Mouse (Mus musculus): ENCODE results near the gene Txnrd2. TPM values are rescaled to one million over a fixed set of nuclear protein-coding genes. Genes with fewer than 3 reads are reported as not detected.

Gene Txnrd2
- polyA plus RNA-seq, 1 experiment from 2014 or later = 24.8 TPM

- 80% methylated on average over 7 of the region's 7 CpGs for WGBS
- Histone ChIP-seq H3K36me3 (ENCODE audit: control insufficient read depth, insufficient read depth, low read length) (no peaks in the 10 kb centered on the region; the same call in 1 of the 2 replicates), H3K9ac (ENCODE audit: low read length) (peak overlapping the region; percentile 8; the same call in 1 of the 2 replicates), H3K4me2 (ENCODE audit: low read depth, low read length, severe bottlenecking) (no peak overlapping the region), H3K27ac (ENCODE audit: low read depth, low read length) (no peak overlapping the region), H3K4me3 (ENCODE audit: low read depth, low read length) (no peak overlapping the region), H3K9me3 (ENCODE audit: control insufficient read depth, low read length) (no peaks in the 10 kb centered on the region), H3K27me3 (ENCODE audit: control insufficient read depth, insufficient read depth, low read length) (no peaks in the 10 kb centered on the region), H3K4me1 (replicated peaks; ENCODE audit: control insufficient read depth, insufficient read depth, low read length) (peaks cover 52% of the 10 kb centered on the region)
- ATAC-seq (replicated peaks; ENCODE audit: low FRiP score) (no peak), DNase-seq (ENCODE audit: low spot score) (no peak)
These were observed 42.0 kb upstream of the Txnrd2 start for GRCm38 (mm10) chr16:18384211-18384610.

GRCm38 (mm10) chr16:18384659-18385058, 41.5 kb upstream of the Txnrd2 start:
- Histone ChIP-seq H3K4me1 (replicated peaks; ENCODE audit: control insufficient read depth, insufficient read depth, low read length) (peaks cover 48% of the 10 kb centered on the region), H3K9me3 (ENCODE audit: control insufficient read depth, low read length) (no peaks in the 10 kb centered on the region), H3K27me3 (ENCODE audit: control insufficient read depth, insufficient read depth, low read length) (no peaks in the 10 kb centered on the region), H3K27ac (ENCODE audit: low read depth, low read length) (no peak overlapping the region), H3K4me3 (ENCODE audit: low read depth, low read length) (no peak overlapping the region), H3K36me3 (ENCODE audit: control insufficient read depth, insufficient read depth, low read length) (no peaks in the 10 kb centered on the region; the same call in 1 of the 2 replicates), H3K4me2 (ENCODE audit: low read depth, low read length, severe bottlenecking) (no peak overlapping the region), H3K9ac (ENCODE audit: low read length) (no peak overlapping the region)
- ATAC-seq (replicated peaks; ENCODE audit: low FRiP score) (no peak), DNase-seq (ENCODE audit: low spot score) (no peak)
- 64% methylated on average over 8 of the region's 8 CpGs for WGBS

GRCm38 (mm10) chr16:18385411-18385810, 40.8 kb upstream of the Txnrd2 start:
- H3K27ac ChIP-seq (ENCODE audit: low read depth, low read length) = no peak overlapping the region
- no peaks in the 10 kb centered on the region for H3K9me3 ChIP-seq (ENCODE audit: control insufficient read depth, low read length)
- ATAC-seq (replicated peaks; ENCODE audit: low FRiP score) (no peak), DNase-seq (ENCODE audit: low spot score) (no peak)
- no peak overlapping the region for H3K4me3 ChIP-seq (ENCODE audit: low read depth, low read length)
- 67% methylated on average over 5 of the region's 5 CpGs for WGBS
- H3K9ac ChIP-seq (ENCODE audit: low read length) = no peak overlapping the region
- no peaks in the 10 kb centered on the region; the same call in 1 of the 2 replicates for H3K36me3 ChIP-seq (ENCODE audit: control insufficient read depth, insufficient read depth, low read length)
- H3K4me1 ChIP-seq (replicated peaks; ENCODE audit: control insufficient read depth, insufficient read depth, low read length) = peaks cover 40% of the 10 kb centered on the region
- H3K27me3 ChIP-seq (ENCODE audit: control insufficient read depth, insufficient read depth, low read length) = no peaks in the 10 kb centered on the region
- H3K4me2 ChIP-seq (ENCODE audit: low read depth, low read length, severe bottlenecking) = no peak overlapping the region

- H3K4me2 ChIP-seq (ENCODE audit: low read depth, low read length, severe bottlenecking) = no peak overlapping the region
- H3K9me3 ChIP-seq (ENCODE audit: control insufficient read depth, low read length) = no peaks in the 10 kb centered on the region
- no peak for ATAC-seq (replicated peaks; ENCODE audit: low FRiP score)
- peaks cover 30% of the 10 kb centered on the region for H3K4me1 ChIP-seq (replicated peaks; ENCODE audit: control insufficient read depth, insufficient read depth, low read length)
- H3K27ac ChIP-seq (ENCODE audit: low read depth, low read length) = no peak overlapping the region
- H3K27me3 ChIP-seq (ENCODE audit: control insufficient read depth, insufficient read depth, low read length) = no peaks in the 10 kb centered on the region
- H3K9ac ChIP-seq (ENCODE audit: low read length) = no peak overlapping the region
- no peak for DNase-seq (ENCODE audit: low spot score)
- 88% methylated on average over 7 of the region's 7 CpGs for WGBS
- no peaks in the 10 kb centered on the region for H3K36me3 ChIP-seq (ENCODE audit: control insufficient read depth, insufficient read depth, low read length)
- no peak overlapping the region for H3K4me3 ChIP-seq (ENCODE audit: low read depth, low read length)
These were observed 39.7 kb upstream of the Txnrd2 start for GRCm38 (mm10) chr16:18386451-18386850.

- Histone ChIP-seq H3K27ac (ENCODE audit: low read depth, low read length) (no peak overlapping the region), H3K9ac (ENCODE audit: low read length) (no peak overlapping the region), H3K36me3 (ENCODE audit: control insufficient read depth, insufficient read depth, low read length) (no peaks in the 10 kb centered on the region), H3K9me3 (ENCODE audit: control insufficient read depth, low read length) (no peaks in the 10 kb centered on the region), H3K27me3 (ENCODE audit: control insufficient read depth, insufficient read depth, low read length) (no peaks in the 10 kb centered on the region), H3K4me1 (replicated peaks; ENCODE audit: control insufficient read depth, insufficient read depth, low read length) (peaks cover 25% of the 10 kb centered on the region), H3K4me3 (ENCODE audit: low read depth, low read length) (no peak overlapping the region), H3K4me2 (ENCODE audit: low read depth, low read length, severe bottlenecking) (no peak overlapping the region)
- WGBS = 77% methylated on average over 3 of the region's 3 CpGs
- DNase-seq (ENCODE audit: low spot score) = no peak
- ATAC-seq (replicated peaks; ENCODE audit: low FRiP score) = no peak
These were observed 39.2 kb upstream of the Txnrd2 start for GRCm38 (mm10) chr16:18386972-18387371.

- no peaks in the 10 kb centered on the region for H3K27me3 ChIP-seq (ENCODE audit: control insufficient read depth, insufficient read depth, low read length)
- H3K4me1 ChIP-seq (replicated peaks; ENCODE audit: control insufficient read depth, insufficient read depth, low read length) = peaks cover 24% of the 10 kb centered on the region
- no peak overlapping the region for H3K4me3 ChIP-seq (ENCODE audit: low read depth, low read length)
- no peak overlapping the region for H3K27ac ChIP-seq (ENCODE audit: low read depth, low read length)
- DNase-seq (ENCODE audit: low spot score) = peak; percentile 49
- H3K4me2 ChIP-seq (ENCODE audit: low read depth, low read length, severe bottlenecking) = no peak overlapping the region
- no peaks in the 10 kb centered on the region for H3K36me3 ChIP-seq (ENCODE audit: control insufficient read depth, insufficient read depth, low read length)
- WGBS = 52% methylated on average over 6 of the region's 7 CpGs
- no peak overlapping the region for H3K9ac ChIP-seq (ENCODE audit: low read length)
- no peak for ATAC-seq (replicated peaks; ENCODE audit: low FRiP score)
- H3K9me3 ChIP-seq (ENCODE audit: control insufficient read depth, low read length) = no peaks in the 10 kb centered on the region
These were observed 38.2 kb upstream of the Txnrd2 start for GRCm38 (mm10) chr16:18387704-18388582.

- Histone ChIP-seq H3K27me3 (ENCODE audit: control insufficient read depth, insufficient read depth, low read length) (no peaks in the 10 kb centered on the region), H3K4me1 (replicated peaks; ENCODE audit: control insufficient read depth, insufficient read depth, low read length) (peaks cover 26% of the 10 kb centered on the region), H3K4me2 (ENCODE audit: low read depth, low read length, severe bottlenecking) (no peak overlapping the region), H3K36me3 (ENCODE audit: control insufficient read depth, insufficient read depth, low read length) (no peaks in the 10 kb centered on the region), H3K9me3 (ENCODE audit: control insufficient read depth, low read length) (no peaks in the 10 kb centered on the region), H3K9ac (ENCODE audit: low read length) (no peak overlapping the region), H3K4me3 (ENCODE audit: low read depth, low read length) (no peak overlapping the region), H3K27ac (ENCODE audit: low read depth, low read length) (no peak overlapping the region)
- 90% methylated on average over 14 of the region's 14 CpGs for WGBS
- DNase-seq (ENCODE audit: low spot score) = peak; percentile 47
- ATAC-seq (replicated peaks; ENCODE audit: low FRiP score) = no peak
These were observed 37.4 kb upstream of the Txnrd2 start for GRCm38 (mm10) chr16:18388583-18389435.

GRCm38 (mm10) chr16:18390399-18390798, 35.8 kb upstream of the Txnrd2 start:
- H3K27ac ChIP-seq (ENCODE audit: low read depth, low read length) = no peak overlapping the region
- ATAC-seq (replicated peaks; ENCODE audit: low FRiP score) = no peak
- WGBS = 76% methylated on average over 6 of the region's 6 CpGs

More at GRCm38 (mm10) chr16:18390399-18390798, 35.8 kb upstream of the Txnrd2 start:
- no peak for DNase-seq (ENCODE audit: low spot score)
- H3K4me2 ChIP-seq (ENCODE audit: low read depth, low read length, severe bottlenecking) = no peak overlapping the region
- no peaks in the 10 kb centered on the region for H3K27me3 ChIP-seq (ENCODE audit: control insufficient read depth, insufficient read depth, low read length)
- no peaks in the 10 kb centered on the region for H3K9me3 ChIP-seq (ENCODE audit: control insufficient read depth, low read length)
- no peak overlapping the region for H3K9ac ChIP-seq (ENCODE audit: low read length)
- no peak overlapping the region for H3K4me3 ChIP-seq (ENCODE audit: low read depth, low read length)
- no peaks in the 10 kb centered on the region for H3K36me3 ChIP-seq (ENCODE audit: control insufficient read depth, insufficient read depth, low read length)
- H3K4me1 ChIP-seq (replicated peaks; ENCODE audit: control insufficient read depth, insufficient read depth, low read length) = peaks cover 38% of the 10 kb centered on the region

All from forebrain, embryonic 11.5 days (tissue).